Mouse (Mus musculus) CD4-positive naive resting alpha-beta T cell, adult 76 days (primary cell): ENCODE measurements around the gene Zscan18. TPM values are rescaled to one million over a fixed set of nuclear protein-coding genes. Genes with fewer than 3 reads are reported as not detected.

Experiments used
- total RNA-seq: library from RNA; stranded (reverse); gene quantifications from one replicate; pipeline ENCODE4 v1.2.4, GENCODE M21; 2023

Zscan18 gene
- 16.5 TPM for total RNA-seq

DNA sequence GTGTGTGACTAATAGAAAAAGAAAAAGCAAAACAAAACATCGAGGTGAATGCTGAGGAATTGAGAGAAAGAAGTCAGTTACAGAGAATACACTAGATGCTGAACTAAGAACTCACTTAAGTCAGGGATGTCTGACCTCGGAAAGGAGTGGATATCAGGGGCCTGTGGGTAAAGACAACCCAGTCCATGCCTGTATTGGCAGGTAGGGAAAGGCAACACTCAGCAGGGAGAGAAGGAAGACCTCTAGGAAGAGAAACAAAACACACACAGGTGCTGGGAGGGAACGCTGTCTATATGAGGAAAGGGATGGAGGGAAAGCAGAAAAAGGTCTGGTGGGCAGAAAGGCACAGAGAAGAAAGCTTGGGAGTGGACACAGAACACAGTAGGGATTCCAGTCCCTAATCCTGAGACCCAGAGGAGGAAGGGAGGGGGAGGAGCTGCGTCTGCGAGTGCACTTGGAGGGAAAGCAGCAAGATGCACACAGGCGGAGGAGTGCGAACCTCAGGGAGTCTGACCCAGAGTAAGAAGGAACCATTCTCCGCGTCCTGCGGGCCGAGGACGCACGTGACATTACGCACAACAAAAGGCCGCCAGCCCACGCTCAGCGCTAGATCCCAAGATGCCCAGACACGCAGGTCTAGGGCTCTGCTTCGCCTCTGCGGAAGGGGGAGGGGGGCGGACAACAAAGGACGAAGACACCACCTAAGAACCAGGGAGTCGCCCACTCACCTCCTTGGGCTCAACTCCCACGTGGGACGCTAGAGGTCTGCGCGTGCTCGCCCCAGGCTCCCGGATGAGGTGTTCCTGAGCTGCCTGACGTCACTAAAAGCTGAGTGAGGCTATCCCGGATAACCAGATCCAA lies at the start of gene Zscan18:
Gene Zscan18 (minus strand): TSS at position 770 of the 861 bp plus-strand sequence.

DNA sequence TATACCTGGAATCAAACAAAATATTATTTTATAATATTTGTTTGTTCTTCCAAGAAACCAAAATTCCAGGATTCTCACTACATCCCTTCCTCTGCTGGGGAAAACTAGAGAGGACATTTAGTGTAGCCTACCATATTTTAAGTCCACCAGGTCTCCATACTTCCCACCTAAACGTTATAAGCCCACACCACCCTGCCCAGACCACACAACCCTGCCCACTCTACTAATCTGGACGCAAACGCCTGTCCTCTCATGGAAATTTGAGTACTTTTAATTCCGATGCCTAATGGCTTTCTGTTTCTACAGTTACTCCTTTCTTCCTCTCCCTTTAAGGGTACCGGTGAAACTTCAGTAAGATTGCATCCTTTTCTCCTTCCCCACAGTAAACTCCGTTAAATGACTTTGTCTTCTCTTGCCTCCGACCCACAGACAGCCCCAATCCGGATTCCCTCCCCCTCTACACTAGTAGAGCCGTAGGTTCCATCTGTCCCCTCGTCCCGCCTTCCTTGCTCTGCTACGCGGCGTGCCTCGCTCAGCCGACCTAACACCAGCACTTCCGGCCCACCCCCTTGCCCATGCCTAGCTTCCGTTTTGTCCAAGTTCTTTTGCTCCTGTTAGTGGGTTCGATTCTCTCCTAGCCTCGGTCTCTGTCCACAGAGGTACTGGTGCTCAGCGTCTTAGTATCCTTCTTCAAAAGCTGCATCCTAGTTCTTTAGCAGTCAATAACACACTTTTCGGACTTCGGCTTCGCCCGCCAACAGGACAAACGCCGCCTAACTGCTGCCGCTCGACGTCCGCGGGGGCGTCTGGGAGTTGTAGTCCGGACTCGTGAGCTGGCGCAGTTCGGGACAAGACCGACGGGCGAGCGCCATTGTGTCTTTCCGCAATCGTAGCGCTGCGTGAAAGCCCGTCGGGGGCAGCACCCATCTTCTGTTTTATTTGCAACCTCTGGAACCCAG lies 31.0 kb upstream of the Zscan18 start, which contains the start of gene Zfp110:
Gene Zfp110 (plus strand): TSS at position 600 of the 959 bp plus-strand sequence.

DNA sequence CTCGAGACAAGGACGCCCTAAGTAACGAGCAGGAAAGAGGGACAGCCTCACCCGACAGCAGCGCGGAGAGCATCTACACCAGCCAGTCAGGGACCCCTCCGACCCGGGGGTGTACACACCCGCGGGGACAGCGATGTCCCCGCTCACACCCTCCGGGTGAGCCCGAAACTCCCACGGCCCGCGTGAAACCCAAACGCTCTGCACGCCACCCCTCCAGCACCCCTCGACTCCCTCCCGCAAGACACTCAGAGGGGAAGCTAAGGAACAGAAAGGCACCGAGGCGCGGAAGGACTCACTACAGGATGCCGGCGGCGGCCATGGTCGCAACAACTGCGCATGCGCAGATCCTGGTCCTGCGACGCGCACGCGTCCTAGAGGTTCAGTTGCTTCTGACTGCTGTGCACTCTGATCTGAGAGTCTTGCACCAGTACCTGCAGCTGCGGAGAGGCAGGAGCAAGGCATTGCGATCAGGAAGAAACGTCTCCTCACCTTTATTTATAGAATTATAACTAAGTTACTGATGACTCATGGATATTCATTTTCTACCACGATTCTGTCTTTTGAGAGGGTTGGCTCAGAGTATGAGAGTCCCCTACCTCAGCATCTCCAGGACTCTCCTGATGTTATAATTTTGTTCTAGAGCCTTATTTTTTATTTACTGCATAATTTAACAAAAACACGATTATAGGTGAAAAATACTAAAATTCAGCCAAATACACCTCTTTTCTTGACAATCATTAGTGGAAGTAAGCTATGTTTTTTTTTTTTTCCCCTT lies 15.3 kb upstream of the Zscan18 start, which contains the start of gene Zfp329:
Gene Zfp329 (minus strand): TSS at position 338 of the 775 bp plus-strand sequence.

DNA sequence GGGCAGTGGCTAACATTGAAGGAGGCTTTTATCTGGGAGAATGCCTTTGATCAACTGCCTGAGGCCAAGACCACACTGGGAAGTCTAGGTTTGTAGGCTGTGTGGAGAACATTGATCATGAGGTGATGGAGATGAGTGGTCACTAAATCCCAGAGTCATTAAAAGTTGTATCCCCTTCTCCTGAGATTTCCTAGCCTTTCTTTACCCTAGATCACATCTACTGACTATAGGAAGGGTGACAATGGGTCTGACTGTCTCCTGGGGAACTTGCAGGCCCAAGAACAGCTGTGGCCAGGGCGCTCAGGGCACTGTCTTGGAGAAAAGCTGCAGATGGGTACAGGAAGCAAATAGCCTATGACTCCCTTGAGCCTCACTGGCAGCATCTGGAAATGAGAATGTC lies 68.5 kb downstream of the Zscan18 start, which contains the start of gene Vmn2r56:
Gene Vmn2r56 (minus strand): TSS at position 101 of the 400 bp plus-strand sequence.

Other genes starting within 250 kb of the Zscan18 start
- gene Vmn2r53, start 194.8 kb downstream of the Zscan18 start, total RNA-seq, result 0.03 TPM
- not detected for gene Vmn2r54, start 163.3 kb downstream of the Zscan18 start, total RNA-seq
- not detected for gene Vmn2r55, start 118.6 kb downstream of the Zscan18 start, total RNA-seq
- gene Vmn2r56, start 68.6 kb downstream of the Zscan18 start, total RNA-seq, result not detected
- 9.0 TPM for gene Zfp329, start 15.2 kb upstream of the Zscan18 start, total RNA-seq
- 112 TPM for gene Zfp110, start 31.1 kb upstream of the Zscan18 start, total RNA-seq
- 0.82 TPM for gene Zfp128, start 77.5 kb upstream of the Zscan18 start, total RNA-seq
- gene Zscan22, start 94.2 kb upstream of the Zscan18 start, total RNA-seq, result 8.8 TPM
- gene Rps5, start 118.7 kb upstream of the Zscan18 start, total RNA-seq, result 2,676 TPM
- gene Rnf225, start 123.8 kb upstream of the Zscan18 start, total RNA-seq, result 1.3 TPM
- gene Zfp324, start 162.2 kb upstream of the Zscan18 start, total RNA-seq, result 1.5 TPM
- gene Zfp446, start 174.2 kb upstream of the Zscan18 start, total RNA-seq, result 7.4 TPM
- gene Slc27a5, start 194.6 kb upstream of the Zscan18 start, total RNA-seq, result 0.35 TPM
- 362 TPM for gene Trim28, start 195.5 kb upstream of the Zscan18 start, total RNA-seq
- gene Zbtb45, start 206.4 kb upstream of the Zscan18 start, total RNA-seq, result 11.5 TPM
- gene Chmp2a, start 231.2 kb upstream of the Zscan18 start, total RNA-seq, result 90.7 TPM
- gene Ube2m, start 234.6 kb upstream of the Zscan18 start, total RNA-seq, result 77.5 TPM